Mouse (Mus musculus) ES-Bruce4 (cell line): Measurements from ENCODE around the gene Ppp1r3e. TPM values are rescaled to one million over a fixed set of nuclear protein-coding genes. Genes with fewer than 3 reads are reported as not detected.

ENCODE experiments used
- H3K27ac ChIP-seq: 2 replicates; pipeline ENCODE4 v1.5.1; 2012; ENCODE audit warnings: low read length, inconsistent platforms; ENCODE audit not compliant: insufficient read depth
- H3K27me3 ChIP-seq: 2 replicates; pipeline ENCODE4 v1.6.1; 2012; ENCODE audit warnings: mild to moderate bottlenecking, low read length, inconsistent platforms; ENCODE audit not compliant: control insufficient read depth, poor library complexity, insufficient read depth, severe bottlenecking
- H3K36me3 ChIP-seq: 2 replicates; pipeline ENCODE4 v1.6.1; 2012; ENCODE audit warnings: inconsistent platforms, mild to moderate bottlenecking, low read length, moderate library complexity; ENCODE audit not compliant: control insufficient read depth, poor library complexity, insufficient read depth, severe bottlenecking
- H3K4me1 ChIP-seq: one replicate; pipeline ENCODE4 v1.8.1; 2011; ENCODE audit warnings: low read length; ENCODE audit not compliant: control insufficient read depth, insufficient read depth
- H3K4me3 ChIP-seq: 2 replicates; pipeline ENCODE4 v1.5.1; 2011; ENCODE audit warnings: low read depth, mild to moderate bottlenecking, low read length
- H3K9ac ChIP-seq: 2 replicates; pipeline ENCODE4 v1.6.1; 2012; ENCODE audit warnings: low read depth, mild to moderate bottlenecking, inconsistent platforms; ENCODE audit not compliant: poor library complexity, severe bottlenecking
- H3K9me3 ChIP-seq: replicated peaks from 2 replicates; pipeline ENCODE4 v1.6.1; 2012; ENCODE audit warnings: mild to moderate bottlenecking, low read length, inconsistent platforms; ENCODE audit not compliant: control insufficient read depth, poor library complexity, insufficient read depth, severe bottlenecking
- CTCF ChIP-seq: IDR thresholded peaks from one replicate; pipeline ENCODE4 v1.8.1; 2011; ENCODE audit warnings: low read depth, low read length
- EP300 ChIP-seq: IDR thresholded peaks from 2 replicates; pipeline ENCODE4 v1.6.1; 2011; ENCODE audit warnings: low read depth, low read length; ENCODE audit not compliant: insufficient read depth
- POLR2A ChIP-seq: IDR thresholded peaks from one replicate; pipeline ENCODE4 v1.8.1; 2011; ENCODE audit warnings: low read length; ENCODE audit not compliant: insufficient read depth
- polyA plus RNA-seq: library from polyadenylated mRNA; stranded (reverse); fragments of >200 nt; gene quantifications from 2 replicates; pipeline ENCODE4 v1.2.4, GENCODE M21; 2011; ENCODE audit warnings: low read depth; ENCODE audit not compliant: missing spikeins, insufficient read depth, insufficient read length

Ppp1r3e gene
- polyA plus RNA-seq, 1 experiment = 4.2 TPM

DNA sequence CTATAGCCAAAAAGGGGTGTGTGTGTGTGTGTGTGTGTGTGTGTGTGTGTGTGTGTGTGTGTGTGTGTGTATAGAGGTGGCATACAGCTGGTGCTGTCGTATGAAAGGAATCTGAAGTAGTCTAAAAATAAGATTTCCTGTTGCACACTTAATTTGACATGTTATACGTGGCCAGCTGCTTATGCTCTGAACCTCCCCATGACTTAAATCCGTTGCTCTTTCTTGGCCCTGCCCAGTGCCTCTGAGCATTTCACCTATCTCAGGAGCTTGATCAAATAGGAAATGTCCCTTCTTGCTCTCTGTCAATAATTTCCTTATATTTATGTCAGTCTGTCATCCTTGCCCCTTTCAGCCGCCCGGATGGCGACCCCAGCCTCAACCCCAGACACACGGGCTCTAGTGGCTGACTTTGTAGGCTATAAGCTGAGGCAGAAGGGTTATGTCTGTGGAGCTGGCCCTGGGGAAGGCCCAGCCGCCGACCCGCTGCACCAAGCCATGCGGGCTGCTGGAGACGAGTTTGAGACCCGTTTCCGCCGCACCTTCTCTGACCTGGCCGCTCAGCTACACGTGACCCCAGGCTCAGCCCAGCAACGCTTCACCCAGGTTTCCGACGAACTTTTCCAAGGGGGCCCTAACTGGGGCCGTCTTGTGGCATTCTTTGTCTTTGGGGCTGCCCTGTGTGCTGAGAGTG is 6.8 kb upstream of the Ppp1r3e start:
- Histone ChIP-seq H3K27me3 (no peaks in the 10 kb centered on the region), H3K9me3 (no peaks in the 10 kb centered on the region), H3K4me3 (peak overlapping the region; percentile 86), H3K4me1 (no peaks in the 10 kb centered on the region), H3K36me3 (no peaks in the 10 kb centered on the region), H3K9ac (peak overlapping the region; percentile 81), H3K27ac (no peak overlapping the region)
- TF ChIP-seq EP300 (no peak), CTCF (no peak), POLR2A (no peak)

- Histone ChIP-seq H3K36me3 (no peaks in the 10 kb centered on the region), H3K4me3 (peak within 1 kb of the TSS; percentile 86), H3K9me3 (no peaks in the 10 kb centered on the region), H3K27me3 (no peaks in the 10 kb centered on the region), H3K27ac (peak within 1 kb of the TSS; percentile 29), H3K9ac (peak within 1 kb of the TSS; percentile 81), H3K4me1 (no peaks in the 10 kb centered on the region)
- TF ChIP-seq EP300 (0 out of 2 replicates have a peak, but pooled peaks have one; percentile 53), POLR2A (peak; percentile 53), CTCF (no peak)
Observed at GRCm38 (mm10) chr14:54883154-54884021, 6.0 kb upstream of the Ppp1r3e start, which contains the start of the genes Bcl2l2 and Gm20521. Gene Bcl2l2, plus strand, starts transcription at chr14:54883377. Gene Gm20521, plus strand, starts transcription at chr14:54883441.

GRCm38 (mm10) chr14:54876539-54877047 is 757 bp downstream of the Ppp1r3e start:
- Histone ChIP-seq H3K9ac (peak overlapping the region; percentile 74), H3K4me3 (peak overlapping the region; percentile 70), H3K27me3 (no peaks in the 10 kb centered on the region), H3K9me3 (no peaks in the 10 kb centered on the region), H3K4me1 (no peaks in the 10 kb centered on the region), H3K36me3 (no peaks in the 10 kb centered on the region), H3K27ac (no peak overlapping the region)
- no peak for TF ChIP-seq EP300
- no peak for TF ChIP-seq CTCF
- no peak for TF ChIP-seq POLR2A

DNA sequence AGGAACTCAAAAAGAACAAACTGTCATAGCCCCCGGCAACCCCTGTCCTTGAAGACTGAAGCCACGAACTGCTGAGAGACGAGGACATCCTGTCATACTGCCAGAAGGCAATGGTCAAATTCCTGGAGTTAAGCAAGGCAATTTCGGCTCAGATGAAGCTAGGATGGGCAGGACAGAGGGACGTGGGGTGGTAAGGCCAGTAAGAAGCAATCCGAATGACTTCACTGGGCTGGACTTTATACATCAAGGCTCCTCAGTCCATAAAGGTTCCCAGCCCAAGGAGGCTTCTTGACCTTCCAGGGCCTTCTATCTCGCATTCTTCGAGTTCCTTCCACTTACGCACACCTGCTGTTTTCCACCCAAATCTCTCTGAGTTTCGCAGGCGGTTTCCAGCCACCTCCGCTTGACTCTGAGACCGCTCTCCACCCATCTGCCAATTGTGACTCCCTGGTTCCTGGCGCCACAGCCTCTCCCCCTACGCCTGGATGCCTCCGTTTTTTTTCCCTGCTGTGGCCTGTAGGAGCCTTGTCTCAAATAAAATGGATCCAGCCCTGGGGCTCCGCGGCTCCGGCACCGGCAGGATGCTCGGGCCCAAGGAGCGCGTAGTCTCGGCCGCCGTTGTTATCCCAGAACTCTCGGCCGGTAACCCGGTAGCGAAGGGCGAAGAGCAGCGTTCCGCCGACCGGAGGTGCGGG is 1.4 kb downstream of the Ppp1r3e start:
- peak overlapping the region; percentile 74 for H3K9ac ChIP-seq
- peak overlapping the region; percentile 70 for H3K4me3 ChIP-seq
- H3K4me1 ChIP-seq = no peaks in the 10 kb centered on the region
- H3K36me3 ChIP-seq = no peaks in the 10 kb centered on the region
- H3K27me3 ChIP-seq = no peaks in the 10 kb centered on the region
- no peak overlapping the region; the same call in 1 of the 2 replicates for H3K27ac ChIP-seq
- TF ChIP-seq CTCF (no peak), EP300 (no peak), POLR2A (no peak)
- no peaks in the 10 kb centered on the region for H3K9me3 ChIP-seq

DNA sequence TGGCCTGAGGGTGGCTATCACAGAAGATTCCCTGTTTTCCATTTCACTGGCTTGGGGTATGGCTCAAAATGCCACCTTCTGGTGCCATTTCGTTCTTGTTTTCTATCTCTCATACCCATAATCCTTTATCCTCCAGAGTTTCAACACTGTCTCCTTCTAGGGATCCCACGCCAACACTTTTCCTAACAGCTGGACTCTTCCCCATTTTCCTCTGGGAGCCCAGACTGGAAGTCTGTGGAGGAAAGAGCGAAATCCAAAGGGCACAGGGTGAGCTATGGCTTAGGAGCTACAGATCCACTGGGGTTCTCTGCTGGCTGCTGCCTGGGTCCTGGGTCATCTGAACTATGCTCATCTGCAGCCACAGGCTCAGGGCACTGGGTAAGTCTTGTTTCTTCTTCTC is 3.2 kb downstream of the Ppp1r3e start:
- Histone ChIP-seq H3K4me1 (no peaks in the 10 kb centered on the region), H3K4me3 (no peak overlapping the region), H3K27me3 (no peaks in the 10 kb centered on the region), H3K9me3 (no peaks in the 10 kb centered on the region), H3K36me3 (no peaks in the 10 kb centered on the region), H3K9ac (no peak overlapping the region), H3K27ac (no peak overlapping the region)
- no peak for TF ChIP-seq EP300
- no peak for TF ChIP-seq POLR2A
- TF ChIP-seq CTCF = no peak
